8 mouse cellular contexts compared by ENCODE assay signal in genomic region chr10:78395819-78396624, GRCm38 (mm10). TPM values are rescaled to one million over a fixed set of nuclear protein-coding genes. Genes with fewer than 3 reads are reported as not detected.
DNase-seq lines count a peak whose midpoint lies in the region; ATAC-seq and TF ChIP-seq lines count a peak whose summit lies in the region.

No protein-coding gene starts in this region.

- peaks cover 22% of the 10 kb centered on the region for H3K4me1 ChIP-seq in heart, embryonic 11.5 days (ENCODE audit: control insufficient read depth, insufficient read depth, low read length)
- peaks cover 17% of the 10 kb centered on the region for H3K4me1 ChIP-seq in midbrain, embryonic 16.5 days (ENCODE audit: control insufficient read depth, insufficient read depth, low read length)
- peaks cover 5% of the 10 kb centered on the region; the same call in 1 of the 2 replicates for H3K4me1 ChIP-seq in spleen, adult 2 months (ENCODE audit: control insufficient read depth, insufficient read depth, insufficient read length)

- H3K36me3 ChIP-seq in heart, embryonic 11.5 days (ENCODE audit: control insufficient read depth, insufficient read depth, low read length), result peaks cover 12% of the 10 kb centered on the region; the same call in 1 of the 2 replicates
- peaks cover 6% of the 10 kb centered on the region; the same call in 1 of the 2 replicates for H3K36me3 ChIP-seq in midbrain, embryonic 16.5 days (ENCODE audit: control insufficient read depth, insufficient read depth, low read length)
- H3K36me3 ChIP-seq in spleen, adult 2 months (ENCODE audit: control insufficient read depth, insufficient read depth, low read length), result peaks cover 7% of the 10 kb centered on the region

- intact Hi-C loops in left cerebral cortex, postnatal 4 days (cut with DNase I), result no loop called here

- ATAC-seq in heart, embryonic 11.5 days (replicated peaks; ENCODE audit: insufficient number of reproducible peaks, low FRiP score, low TSS enrichment), result no peak
- peak; percentile 88 for ATAC-seq in midbrain, embryonic 16.5 days

- 14% methylated on average over 17 of the region's 17 CpGs for WGBS in heart, embryonic 11.5 days (ENCODE audit: insufficient replicate concordance)
- whole genome bisulfite sequencing in midbrain, embryonic 16.5 days, result 3% methylated on average over 17 of the region's 17 CpGs
- 19% methylated on average over 17 of the region's 17 CpGs for WGBS in spleen, adult 2 months

- H3K9me3 ChIP-seq in heart, embryonic 11.5 days (replicated peaks; ENCODE audit: control insufficient read depth, low read length), result no peaks in the 10 kb centered on the region
- no peaks in the 10 kb centered on the region for H3K9me3 ChIP-seq in midbrain, embryonic 16.5 days (replicated peaks; ENCODE audit: control insufficient read depth, low read length, poor library complexity, severe bottlenecking)

- no peak overlapping the region for H3K4me3 ChIP-seq in heart, embryonic 11.5 days (ENCODE audit: low read depth, low read length)
- H3K4me3 ChIP-seq in midbrain, embryonic 16.5 days (ENCODE audit: low read depth, low read length), result peak overlapping the region; percentile 16
- H3K4me3 ChIP-seq in spleen, adult 2 months (ENCODE audit: extremely low read depth, insufficient read depth, insufficient read length), result no peak overlapping the region

- TF ChIP-seq CTCF in spleen, adult 2 months (IDR thresholded peaks at IDR 0.05; ENCODE audit: extremely low read depth, insufficient read depth, insufficient read length, insufficient replicate concordance), result peak; percentile 86

- no peak overlapping the region for H3K9ac ChIP-seq in heart, embryonic 11.5 days (ENCODE audit: low read depth, low read length)
- H3K9ac ChIP-seq in midbrain, embryonic 16.5 days (ENCODE audit: low read depth, low read length), result peak overlapping the region; percentile 56

- no peak for TF ChIP-seq POLR2A in spleen, adult 2 months (IDR thresholded peaks at IDR 0.05; ENCODE audit: low read depth, low read length)

- peak; percentile 97 for DNase-seq in heart, adult 11 months
- peak; percentile 98 for DNase-seq in embryo, embryonic 11 days
- DNase-seq in gastrocnemius, postnatal 25 days, result peak; percentile 71
- peak; percentile 96 for DNase-seq in kidney, adult 18-20 months
- peak; percentile 96 for DNase-seq in left cerebral cortex, postnatal 4 days
- DNase-seq in spleen, adult 2 months (ENCODE audit: low read depth in 1 of 2, low spot score in 2 of 2), result peak; percentile 74 to 89

- no peak overlapping the region for H3K4me2 ChIP-seq in heart, embryonic 11.5 days
- H3K4me2 ChIP-seq in midbrain, embryonic 16.5 days (ENCODE audit: low read length), result peak overlapping the region; percentile 45

- H3K27me3 ChIP-seq in heart, embryonic 11.5 days (ENCODE audit: control insufficient read depth, insufficient read depth, low read length), result peaks cover 14% of the 10 kb centered on the region
- H3K27me3 ChIP-seq in midbrain, embryonic 16.5 days (ENCODE audit: control insufficient read depth, insufficient read depth, low read depth, low read length), result peaks cover 12% of the 10 kb centered on the region
- no peaks in the 10 kb centered on the region for H3K27me3 ChIP-seq in spleen, adult 2 months (ENCODE audit: control insufficient read depth, insufficient read depth, low read length)

- H3K27ac ChIP-seq in heart, embryonic 11.5 days (ENCODE audit: low read depth, low read length), result no peak overlapping the region
- H3K27ac ChIP-seq in midbrain, embryonic 16.5 days (ENCODE audit: low read length), result peak overlapping the region; percentile 86
- no peak overlapping the region for H3K27ac ChIP-seq in spleen, adult 2 months (ENCODE audit: insufficient read depth, low read length)

RNA-seq across cellular contexts. Expression of gene Rrp1, which starts 16.8 kb away (rescaled TPM):
- 176 and 204 TPM in 2 replicates for polyA plus RNA-seq in heart, embryonic 11.5 days (2014; fragmentation: Nextera tagmentation; extraction: Ambion mirVana)
- total RNA-seq in gastrocnemius, postnatal 25 days (2021), result 10 to 100 TPM; 58.8 to 62.0 TPM
- total RNA-seq in left cerebral cortex, postnatal 4 days (2021), result 100 to 1,000 TPM; 295 to 298 TPM
- polyA plus RNA-seq in midbrain, embryonic 16.5 days (2015; fragmentation: Nextera tagmentation; extraction: Ambion mirVana), result 406 and 431 TPM in 2 replicates
- 60.2 and 62.0 TPM in 2 replicates for polyA plus RNA-seq in spleen, adult 2 months (2012; rRNA removed)

RNA-seq across cellular contexts. Expression of gene Cstb, which starts 29.4 kb away (rescaled TPM):
- 122 and 123 TPM in 2 replicates for polyA plus RNA-seq in heart, embryonic 11.5 days (2014; fragmentation: Nextera tagmentation; extraction: Ambion mirVana)
- total RNA-seq in gastrocnemius, postnatal 25 days (2021), result 10 to 100 TPM; 12.5 to 17.1 TPM
- total RNA-seq in left cerebral cortex, postnatal 4 days (2021), result 10 to 100 TPM; 40.0 to 40.8 TPM
- polyA plus RNA-seq in midbrain, embryonic 16.5 days (2015; fragmentation: Nextera tagmentation; extraction: Ambion mirVana), result 90.7 and 94.6 TPM in 2 replicates
- 18.6 and 20.4 TPM in 2 replicates for polyA plus RNA-seq in spleen, adult 2 months (2012; rRNA removed)

RNA-seq across cellular contexts. Expression of gene Agpat3, which starts 43.7 kb away (rescaled TPM):
- 32.4 and 36.1 TPM in 2 replicates for polyA plus RNA-seq in heart, embryonic 11.5 days (2014; fragmentation: Nextera tagmentation; extraction: Ambion mirVana)
- total RNA-seq in gastrocnemius, postnatal 25 days (2021), result 100 to 1,000 TPM; 120 to 123 TPM
- total RNA-seq in left cerebral cortex, postnatal 4 days (2021), result 100 to 1,000 TPM; 169 to 181 TPM
- polyA plus RNA-seq in midbrain, embryonic 16.5 days (2015; fragmentation: Nextera tagmentation; extraction: Ambion mirVana), result 61.4 and 66.3 TPM in 2 replicates
- polyA plus RNA-seq in spleen, adult 2 months (2012; rRNA removed), result 177 and 205 TPM in 2 replicates
